ENCODE assay signal across 8 mouse cellular contexts in the genomic region with DNA sequence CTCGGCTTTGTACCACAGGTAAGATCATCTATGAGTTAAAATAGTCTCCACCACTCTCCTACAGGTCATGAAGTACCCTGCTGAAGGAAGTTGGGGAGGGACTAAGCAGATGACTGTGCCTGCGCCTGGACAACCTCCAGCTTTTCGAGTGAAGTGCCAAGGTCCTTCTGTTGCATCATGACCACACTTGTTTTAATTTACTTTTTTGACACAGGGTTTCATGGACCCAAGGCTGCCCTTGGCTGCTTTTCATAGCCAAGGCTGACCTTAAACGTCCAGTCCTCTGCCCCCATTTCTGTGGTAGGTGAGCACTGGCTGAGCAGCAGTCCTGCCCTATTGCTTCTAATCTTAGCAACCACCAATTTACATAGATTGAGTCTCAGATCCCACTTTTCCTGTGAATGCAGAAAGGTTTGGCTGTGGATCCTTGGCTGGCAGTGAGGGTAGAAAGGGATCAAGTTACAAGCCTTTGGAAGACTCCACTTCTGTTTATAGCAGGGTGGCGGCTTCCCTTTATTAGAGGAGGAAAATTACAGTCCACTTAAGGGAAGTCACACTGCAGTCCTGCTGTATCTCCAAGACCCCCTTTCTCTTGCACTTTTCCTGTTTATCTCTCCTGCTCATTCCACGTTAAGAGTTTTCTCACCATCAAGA.
A peak's percentile ranks its signal among the peaks of the same experiment; 100 is the strongest.
DNase-seq lines count a peak whose midpoint lies in the region; ATAC-seq lines count a peak whose summit lies in the region.

No protein-coding gene starts in this region.

- H3K9ac ChIP-seq in heart, embryonic 13.5 days = no peak overlapping the region
- no peak overlapping the region for H3K9ac ChIP-seq in embryonic facial prominence, embryonic 14.5 days (ENCODE audit: low read depth, low read length)
- no peak overlapping the region for H3K9ac ChIP-seq in midbrain, embryonic 13.5 days (replicated peaks)

- H3K4me3 ChIP-seq in heart, embryonic 13.5 days = no peak overlapping the region
- no peak overlapping the region for H3K4me3 ChIP-seq in embryonic facial prominence, embryonic 14.5 days (ENCODE audit: low read depth, low read length)
- H3K4me3 ChIP-seq in midbrain, embryonic 13.5 days (replicated peaks) = no peak overlapping the region

- H3K4me1 ChIP-seq in heart, embryonic 13.5 days = peaks cover 18% of the 10 kb centered on the region
- H3K4me1 ChIP-seq in embryonic facial prominence, embryonic 14.5 days (ENCODE audit: control insufficient read depth, insufficient read depth, low read length) = no peaks in the 10 kb centered on the region; the same call in 1 of the 2 replicates
- 0 out of 2 replicates have a peak, but pooled peaks cover 5% of the 10 kb centered on the region for H3K4me1 ChIP-seq in midbrain, embryonic 13.5 days (replicated peaks)

- H3K4me2 ChIP-seq in heart, embryonic 13.5 days = no peak overlapping the region
- H3K4me2 ChIP-seq in embryonic facial prominence, embryonic 14.5 days (ENCODE audit: low read depth, low read length) = no peak overlapping the region
- H3K4me2 ChIP-seq in midbrain, embryonic 13.5 days (replicated peaks) = no peak overlapping the region

- no peaks in the 10 kb centered on the region for H3K9me3 ChIP-seq in heart, embryonic 13.5 days
- H3K9me3 ChIP-seq in embryonic facial prominence, embryonic 14.5 days (ENCODE audit: control insufficient read depth, low read length) = no peaks in the 10 kb centered on the region
- no peaks in the 10 kb centered on the region for H3K9me3 ChIP-seq in midbrain, embryonic 13.5 days

- H3K36me3 ChIP-seq in heart, embryonic 13.5 days = no peaks in the 10 kb centered on the region
- no peaks in the 10 kb centered on the region for H3K36me3 ChIP-seq in embryonic facial prominence, embryonic 14.5 days (ENCODE audit: control insufficient read depth, insufficient read depth, low read length)
- H3K36me3 ChIP-seq in midbrain, embryonic 13.5 days = no peaks in the 10 kb centered on the region

- peak overlapping the region; percentile 29; the same call in 1 of the 2 replicates for H3K27ac ChIP-seq in heart, embryonic 13.5 days (replicated peaks)
- H3K27ac ChIP-seq in embryonic facial prominence, embryonic 14.5 days (replicated peaks; ENCODE audit: low read depth, low read length) = no peak overlapping the region
- H3K27ac ChIP-seq in midbrain, embryonic 13.5 days = no peak overlapping the region

- WGBS in heart, embryonic 13.5 days = 44% methylated on average over 6 of the region's 6 CpGs
- WGBS in embryonic facial prominence, embryonic 14.5 days = 47% methylated on average over 6 of the region's 6 CpGs
- WGBS in midbrain, embryonic 13.5 days = 66% methylated on average over 6 of the region's 6 CpGs

- no peak for ATAC-seq in heart, embryonic 13.5 days (ENCODE audit: extremely low read depth, insufficient number of reproducible peaks, low FRiP score, low TSS enrichment)
- 0 out of 2 replicates have a peak, but pooled peaks have one; percentile 26 for ATAC-seq in embryonic facial prominence, embryonic 14.5 days (ENCODE audit: low read depth)
- no peak for ATAC-seq in midbrain, embryonic 13.5 days

- DNase-seq in heart, adult 8-10 months (ENCODE audit: low spot score) = no peak
- DNase-seq in NIH3T3 (ENCODE audit: low read depth) = peak; percentile 56
- DNase-seq in embryonic facial prominence, embryonic 14.5 days (ENCODE audit: low spot score) = peak; percentile 61
- DNase-seq in lung, adult 18-20 months = peak; percentile 79 to 81
- no peak for DNase-seq in layer of hippocampus, adult 9-10 months (ENCODE audit: low spot score)
- DNase-seq in left cerebral cortex, postnatal 25 days (ENCODE audit: low spot score in 2 of 2) = no peak

- intact Hi-C loops in left cerebral cortex, postnatal 25 days (cut with DNase I) = no loop called here

- no peaks in the 10 kb centered on the region for H3K27me3 ChIP-seq in heart, embryonic 13.5 days (replicated peaks)
- no peaks in the 10 kb centered on the region for H3K27me3 ChIP-seq in embryonic facial prominence, embryonic 14.5 days (replicated peaks; ENCODE audit: control insufficient read depth, insufficient read depth, low read length)
- H3K27me3 ChIP-seq in midbrain, embryonic 13.5 days = no peaks in the 10 kb centered on the region

Comparison
In these comparisons a context has a peak if more than half of its experiments do, and no peak if none do; other contexts are left out.
1. DNase-seq: peak in NIH3T3 (single experiment), embryonic facial prominence, embryonic 14.5 days (single experiment) and lung, adult 18-20 months (2 of 2); none in heart, adult 8-10 months (single experiment), layer of hippocampus, adult 9-10 months (single experiment) and left cerebral cortex, postnatal 25 days (0 of 2).